Mouse (Mus musculus) hindbrain, embryonic 13.5 days (tissue): Measurements from ENCODE around the gene Mctp1. TPM values are rescaled to one million over a fixed set of nuclear protein-coding genes. Genes with fewer than 3 reads are reported as not detected.

Experiments used
- ATAC-seq: fragments of 200-750 bp; cut with Nextera tagmentation; 2 replicates; pipeline ENCODE4 v1.8.0; 2017; ENCODE audit warnings: moderate TSS enrichment; ENCODE audit not compliant: low FRiP score
- H3K27ac ChIP-seq: fragments of 300-500 bp; sonication (generic); 2 replicates; pipeline ENCODE4 v1.5.1; 2015; ENCODE audit warnings: inconsistent platforms, mild to moderate bottlenecking, moderate library complexity
- H3K27me3 ChIP-seq: fragments of 300-500 bp; sonication (generic); 2 replicates; pipeline ENCODE4 v1.6.1; 2015; ENCODE audit warnings: mild to moderate bottlenecking, inconsistent platforms
- H3K36me3 ChIP-seq: fragments of 300-500 bp; sonication (generic); 2 replicates; pipeline ENCODE4 v1.6.1; 2015; ENCODE audit warnings: mild to moderate bottlenecking, inconsistent platforms
- H3K4me1 ChIP-seq: fragments of 300-500 bp; sonication (generic); replicated peaks from 2 replicates; pipeline ENCODE4 v1.6.1; 2015; ENCODE audit warnings: inconsistent platforms
- H3K4me2 ChIP-seq: fragments of 300-500 bp; sonication (generic); 2 replicates; pipeline ENCODE4 v1.6.1; 2015; ENCODE audit warnings: inconsistent platforms, mild to moderate bottlenecking, moderate library complexity
- H3K4me3 ChIP-seq: fragments of 300-500 bp; sonication (generic); 2 replicates; pipeline ENCODE4 v1.5.1; 2015; ENCODE audit warnings: mild to moderate bottlenecking, inconsistent platforms
- H3K9ac ChIP-seq: fragments of 300-500 bp; sonication (generic); 2 replicates; pipeline ENCODE4 v1.6.1; 2015; ENCODE audit warnings: mild to moderate bottlenecking, inconsistent platforms
- H3K9me3 ChIP-seq: fragments of 300-500 bp; sonication (generic); 2 replicates; pipeline ENCODE4 v1.6.1; 2016; ENCODE audit warnings: inconsistent platforms
- WGBS: fragments of 180-500 bp; shearing (Covaris S2); methylation state at CpG from one replicate; pipeline ENCODE4 v1.1.7; 2015; 5-methylcytosine and 5-hydroxymethylcytosine counted together
- polyA plus RNA-seq: library from polyadenylated mRNA; unstranded; fragments of >200 nt; fragmentation: Nextera tagmentation; extraction: Ambion mirVana; gene quantifications from 2 replicates; pipeline ENCODE4 v1.2.1, GENCODE M21; 2015

Gene Mctp1
- polyA plus RNA-seq, 1 experiment from 2014 or later: 3.5 TPM

DNA sequence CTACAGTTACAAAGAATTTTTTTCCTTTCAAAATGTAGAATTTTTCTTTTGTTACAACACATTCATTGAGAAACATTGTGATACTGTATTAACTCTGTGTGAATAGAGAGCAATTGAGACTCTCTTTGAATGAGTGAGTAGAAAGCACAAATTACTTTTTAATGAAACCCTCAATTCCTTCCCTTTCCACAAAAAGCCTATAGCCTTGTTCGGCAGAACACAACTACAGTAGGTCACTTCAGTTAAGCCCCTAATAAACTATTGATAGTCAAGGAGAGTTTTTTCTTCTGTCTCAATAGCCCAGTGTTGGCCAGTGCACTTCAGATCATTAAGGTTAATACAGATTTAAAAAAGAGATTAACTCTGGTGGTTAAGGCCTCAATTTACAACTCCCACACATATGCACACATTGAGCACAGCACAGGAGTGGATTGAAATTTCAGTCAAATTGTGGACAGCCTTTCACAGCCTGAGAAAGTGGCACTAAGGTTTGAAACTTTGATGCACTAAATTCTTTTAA lies 424.6 kb downstream of the Mctp1 start:
- Histone ChIP-seq H3K9ac (no peak overlapping the region), H3K4me2 (no peak overlapping the region), H3K27ac (no peak overlapping the region), H3K4me1 (peaks cover 9% of the 10 kb centered on the region), H3K36me3 (no peaks in the 10 kb centered on the region), H3K9me3 (no peaks in the 10 kb centered on the region), H3K4me3 (no peak overlapping the region), H3K27me3 (no peaks in the 10 kb centered on the region)
- 26% methylated on average over 1 of the region's 1 CpGs for WGBS
- no peak for ATAC-seq

DNA sequence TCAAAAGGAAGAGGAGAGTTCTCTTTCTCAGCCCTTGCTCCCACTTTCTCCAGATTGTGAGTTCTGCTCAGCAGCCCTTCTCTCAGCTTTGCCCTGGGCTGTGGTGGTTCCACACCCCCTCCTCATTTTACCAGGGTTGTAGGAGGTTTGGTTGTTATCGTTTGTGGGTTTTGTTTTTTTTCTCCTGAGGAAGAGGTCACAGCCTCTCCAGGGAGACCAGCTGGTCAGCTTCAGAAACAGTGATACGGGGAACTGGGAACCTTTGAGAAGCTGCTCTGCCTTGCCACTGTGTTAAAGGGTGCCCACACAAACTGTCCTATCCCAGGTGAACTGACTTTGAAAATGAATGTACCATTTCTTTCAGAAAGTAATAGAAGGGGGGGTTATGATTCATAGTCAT lies 425.5 kb downstream of the Mctp1 start:
- H3K4me1 ChIP-seq: peaks cover 7% of the 10 kb centered on the region
- no peak overlapping the region for H3K9ac ChIP-seq
- no peaks in the 10 kb centered on the region for H3K27me3 ChIP-seq
- no peak for ATAC-seq
- H3K27ac ChIP-seq: no peak overlapping the region
- H3K4me3 ChIP-seq: no peak overlapping the region
- no peak overlapping the region for H3K4me2 ChIP-seq
- no peaks in the 10 kb centered on the region for H3K9me3 ChIP-seq
- no peaks in the 10 kb centered on the region for H3K36me3 ChIP-seq
- WGBS: 4% methylated on average over 2 of the region's 2 CpGs

DNA sequence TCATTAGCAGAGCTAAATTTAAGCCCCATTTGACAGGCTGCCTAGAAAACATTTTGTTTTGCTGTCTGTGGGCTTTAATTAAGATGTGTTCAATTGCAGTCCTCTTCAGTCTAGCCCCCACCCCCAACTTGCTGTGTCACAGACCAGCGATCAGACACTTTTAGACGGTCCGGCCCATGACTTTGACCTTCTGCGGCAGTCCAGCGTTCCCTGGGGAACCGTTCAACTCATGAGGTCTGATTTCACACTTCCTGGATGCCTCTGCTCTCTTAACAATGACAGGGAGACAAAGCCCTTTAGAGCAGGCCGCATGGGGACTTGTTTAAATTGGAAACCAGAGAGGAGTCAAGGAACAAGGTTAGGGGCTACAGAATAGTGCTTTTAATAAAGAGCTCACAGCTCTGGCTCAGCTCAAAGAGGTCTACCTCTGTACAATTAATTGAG lies 426.2 kb downstream of the Mctp1 start:
- Histone ChIP-seq H3K9me3 (no peaks in the 10 kb centered on the region), H3K9ac (no peak overlapping the region), H3K4me2 (peak overlapping the region; percentile 32; the same call in 1 of the 2 replicates), H3K4me1 (peaks cover 7% of the 10 kb centered on the region), H3K27me3 (no peaks in the 10 kb centered on the region), H3K4me3 (no peak overlapping the region), H3K36me3 (no peaks in the 10 kb centered on the region), H3K27ac (peak overlapping the region; percentile 31; the same call in 1 of the 2 replicates)
- ATAC-seq: peak; percentile 92
- 3% methylated on average over 7 of the region's 7 CpGs for WGBS

DNA sequence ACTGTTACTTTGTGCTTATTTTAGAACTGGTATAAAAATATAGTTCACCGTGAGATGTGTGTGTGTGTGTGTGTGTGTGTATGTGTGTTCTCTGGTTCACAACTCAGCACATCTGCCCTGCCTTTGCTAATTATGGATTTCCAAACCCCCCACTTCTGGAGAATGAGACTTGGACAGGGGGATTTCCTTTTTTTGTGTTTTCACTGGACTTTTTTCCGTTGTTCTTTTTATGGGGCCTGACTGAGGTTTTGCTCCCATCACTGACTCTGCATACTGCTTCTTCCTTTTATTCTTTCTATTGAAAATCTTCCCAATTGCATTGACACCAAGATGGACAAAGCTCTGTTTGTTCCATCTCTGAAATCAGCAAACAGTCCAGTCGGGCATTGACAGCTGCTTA lies 438.7 kb downstream of the Mctp1 start:
- no peak for ATAC-seq
- 34% methylated on average over 3 of the region's 3 CpGs for WGBS
- Histone ChIP-seq H3K9me3 (no peaks in the 10 kb centered on the region), H3K4me1 (peaks cover 6% of the 10 kb centered on the region), H3K9ac (no peak overlapping the region), H3K27me3 (no peaks in the 10 kb centered on the region), H3K36me3 (no peaks in the 10 kb centered on the region), H3K4me2 (no peak overlapping the region), H3K4me3 (no peak overlapping the region), H3K27ac (no peak overlapping the region)

DNA sequence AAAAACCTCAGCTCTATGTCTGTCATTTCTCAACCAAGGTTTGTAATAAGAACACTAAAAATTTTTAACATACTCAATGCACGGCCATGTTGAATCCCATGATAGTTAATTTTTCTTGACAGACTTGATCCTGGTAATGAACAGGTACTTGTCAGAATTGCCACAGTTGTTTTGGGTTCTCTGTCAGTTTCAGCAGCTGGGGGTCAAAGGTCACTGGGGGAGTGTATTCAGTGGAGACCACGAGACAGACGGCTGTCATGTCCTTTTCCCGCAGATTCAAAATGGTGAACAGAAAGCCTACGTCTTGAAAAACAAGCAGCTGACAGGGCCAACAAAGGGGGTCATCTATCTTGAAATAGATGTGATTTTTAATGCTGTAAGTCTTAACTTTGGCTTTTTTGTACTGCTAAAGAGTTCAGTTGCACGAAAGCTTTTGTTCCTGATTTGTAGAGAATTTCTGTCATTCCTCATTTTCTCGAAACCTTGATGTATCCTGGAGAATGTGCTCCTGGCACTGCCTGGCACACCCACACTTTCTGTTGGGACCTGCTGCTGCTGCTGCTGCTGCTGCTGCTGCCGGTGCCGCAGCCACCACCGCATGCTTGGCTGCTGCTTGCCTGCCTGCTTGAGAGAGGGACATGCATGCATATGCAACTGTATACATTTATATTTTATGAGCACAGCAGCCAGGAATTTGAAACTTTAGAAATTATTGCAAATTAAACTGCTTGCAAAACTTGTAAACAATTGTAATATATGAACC lies 440.8 kb downstream of the Mctp1 start:
- Histone ChIP-seq H3K4me2 (0 out of 2 replicates have a peak overlapping the region, but pooled peaks have one; percentile 13), H3K4me1 (peaks cover 6% of the 10 kb centered on the region), H3K9me3 (no peaks in the 10 kb centered on the region), H3K27ac (no peak overlapping the region), H3K4me3 (no peak overlapping the region), H3K36me3 (no peaks in the 10 kb centered on the region), H3K9ac (no peak overlapping the region), H3K27me3 (no peaks in the 10 kb centered on the region)
- 15% methylated on average over 10 of the region's 10 CpGs for WGBS
- ATAC-seq: peak; percentile 54; the same call in 1 of the 2 replicates

DNA sequence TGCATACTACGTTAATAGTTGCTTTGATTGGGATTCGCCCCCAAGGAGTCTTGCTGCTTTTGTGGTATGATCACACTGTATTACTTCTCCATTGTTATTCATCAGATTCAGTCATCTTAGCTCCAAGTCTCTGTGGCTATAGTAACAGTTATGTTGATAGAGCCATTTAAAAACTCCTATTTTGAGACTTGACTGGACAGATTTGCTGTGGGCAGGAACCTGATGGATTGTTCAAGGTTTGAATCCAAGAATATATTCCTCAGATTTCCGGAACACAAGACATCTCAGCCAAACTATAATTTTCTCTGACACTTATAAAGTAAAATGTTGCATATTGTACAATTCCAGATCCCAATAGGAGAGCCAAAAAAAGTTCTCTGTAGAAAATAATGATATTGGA lies 443.4 kb downstream of the Mctp1 start:
- WGBS: 69% methylated on average over 3 of the region's 3 CpGs
- Histone ChIP-seq H3K4me3 (no peak overlapping the region), H3K9me3 (no peaks in the 10 kb centered on the region)

DNA sequence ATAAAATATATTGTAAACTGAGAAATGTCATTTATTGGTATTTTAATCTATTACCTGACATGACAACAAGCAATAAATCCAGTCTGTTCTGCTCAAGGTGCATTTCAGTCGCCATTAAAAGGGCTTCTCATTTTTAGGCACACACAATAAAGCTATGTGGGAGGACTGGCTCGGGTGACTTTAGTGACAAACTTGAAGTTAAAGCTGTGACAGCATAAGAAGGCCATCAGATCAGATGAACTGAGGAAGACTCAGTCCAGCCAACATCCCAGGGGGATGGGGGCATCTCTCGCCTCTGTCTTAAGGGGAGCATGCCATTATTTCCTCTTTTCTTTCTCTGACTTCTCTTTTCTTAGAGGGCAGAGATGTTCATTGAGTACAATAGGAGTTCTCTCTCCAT lies 453.7 kb downstream of the Mctp1 start:
- H3K4me1 ChIP-seq: no peaks in the 10 kb centered on the region
- no peaks in the 10 kb centered on the region for H3K36me3 ChIP-seq
- H3K27ac ChIP-seq: no peak overlapping the region
- WGBS: 71% methylated on average over 3 of the region's 3 CpGs
- no peaks in the 10 kb centered on the region for H3K27me3 ChIP-seq
- no peak overlapping the region for H3K4me3 ChIP-seq
- ATAC-seq: no peak
- H3K4me2 ChIP-seq: no peak overlapping the region
- H3K9me3 ChIP-seq: no peaks in the 10 kb centered on the region
- no peak overlapping the region for H3K9ac ChIP-seq

More for the DNA sequence above, 443.4 kb downstream of the Mctp1 start:
- no peak overlapping the region for H3K4me2 ChIP-seq
- no peak overlapping the region for H3K9ac ChIP-seq
- H3K36me3 ChIP-seq: no peaks in the 10 kb centered on the region
- no peak overlapping the region for H3K27ac ChIP-seq
- no peaks in the 10 kb centered on the region for H3K27me3 ChIP-seq
- peaks cover 6% of the 10 kb centered on the region for H3K4me1 ChIP-seq
- no peak for ATAC-seq

DNA sequence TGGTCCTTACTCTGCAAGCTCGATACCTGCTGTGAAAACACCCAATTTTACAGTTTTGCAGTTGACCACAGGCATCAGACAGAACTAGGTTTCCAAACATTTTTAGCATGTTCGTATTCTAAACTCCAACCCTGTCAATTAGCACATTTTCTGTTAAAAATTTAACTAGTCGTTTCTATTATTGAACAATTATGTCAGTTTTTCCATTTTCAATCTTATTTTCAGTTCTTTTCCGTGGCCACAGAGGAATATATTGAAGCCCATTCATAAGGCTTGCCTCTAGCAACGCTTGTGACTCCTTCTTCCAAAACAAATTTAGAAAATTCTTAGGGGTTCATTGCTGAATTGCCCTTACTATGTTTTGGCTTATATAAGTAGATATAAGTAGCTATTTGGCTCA lies 456.4 kb downstream of the Mctp1 start:
- no peak for ATAC-seq
- H3K4me3 ChIP-seq: no peak overlapping the region
- WGBS: 82% methylated on average over 5 of the region's 5 CpGs
- no peak overlapping the region for H3K9ac ChIP-seq
- H3K4me1 ChIP-seq: 0 out of 2 replicates have a peak, but pooled peaks cover 3% of the 10 kb centered on the region
- no peak overlapping the region for H3K4me2 ChIP-seq
- H3K9me3 ChIP-seq: no peaks in the 10 kb centered on the region
- H3K27ac ChIP-seq: no peak overlapping the region
- H3K27me3 ChIP-seq: no peaks in the 10 kb centered on the region
- H3K36me3 ChIP-seq: no peaks in the 10 kb centered on the region

DNA sequence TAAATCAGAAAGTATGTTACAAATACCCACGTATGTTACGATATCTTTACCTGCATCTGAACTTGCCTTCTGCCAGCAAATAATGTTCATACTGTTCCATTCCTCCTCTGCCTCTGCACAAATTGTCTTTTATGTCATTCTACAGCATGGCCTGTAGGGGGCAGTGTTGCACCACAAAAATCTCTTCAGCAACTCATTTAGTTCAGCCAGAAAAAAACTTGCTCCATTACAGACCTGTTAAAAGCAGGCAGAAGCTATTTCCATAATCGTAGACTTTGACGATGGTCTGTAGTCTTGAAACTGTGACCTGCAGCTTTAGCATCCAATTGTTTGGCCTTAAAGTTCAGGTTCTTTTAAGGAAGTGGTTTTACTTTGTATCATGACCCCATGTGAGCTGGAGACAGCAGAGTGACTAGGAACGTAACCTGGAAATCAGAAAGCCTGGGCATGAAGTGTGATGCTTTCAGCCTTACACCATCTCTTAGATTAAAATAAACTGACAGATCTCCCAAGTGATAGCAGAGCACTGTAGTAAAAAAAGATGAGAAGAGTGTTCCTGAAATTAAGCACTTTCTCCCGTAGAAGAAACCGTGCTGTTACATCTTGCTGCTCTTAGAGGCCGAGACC lies 460.4 kb downstream of the Mctp1 start:
- no peaks in the 10 kb centered on the region for H3K27me3 ChIP-seq
- H3K4me1 ChIP-seq: 0 out of 2 replicates have a peak, but pooled peaks cover 3% of the 10 kb centered on the region
- no peak overlapping the region for H3K4me2 ChIP-seq
- no peak overlapping the region for H3K4me3 ChIP-seq
- no peaks in the 10 kb centered on the region for H3K9me3 ChIP-seq
- no peak overlapping the region for H3K27ac ChIP-seq
- no peak overlapping the region for H3K9ac ChIP-seq
- WGBS: 51% methylated on average over 8 of the region's 8 CpGs
- ATAC-seq: peak; percentile 52; the same call in 1 of the 2 replicates
- no peaks in the 10 kb centered on the region for H3K36me3 ChIP-seq

DNA sequence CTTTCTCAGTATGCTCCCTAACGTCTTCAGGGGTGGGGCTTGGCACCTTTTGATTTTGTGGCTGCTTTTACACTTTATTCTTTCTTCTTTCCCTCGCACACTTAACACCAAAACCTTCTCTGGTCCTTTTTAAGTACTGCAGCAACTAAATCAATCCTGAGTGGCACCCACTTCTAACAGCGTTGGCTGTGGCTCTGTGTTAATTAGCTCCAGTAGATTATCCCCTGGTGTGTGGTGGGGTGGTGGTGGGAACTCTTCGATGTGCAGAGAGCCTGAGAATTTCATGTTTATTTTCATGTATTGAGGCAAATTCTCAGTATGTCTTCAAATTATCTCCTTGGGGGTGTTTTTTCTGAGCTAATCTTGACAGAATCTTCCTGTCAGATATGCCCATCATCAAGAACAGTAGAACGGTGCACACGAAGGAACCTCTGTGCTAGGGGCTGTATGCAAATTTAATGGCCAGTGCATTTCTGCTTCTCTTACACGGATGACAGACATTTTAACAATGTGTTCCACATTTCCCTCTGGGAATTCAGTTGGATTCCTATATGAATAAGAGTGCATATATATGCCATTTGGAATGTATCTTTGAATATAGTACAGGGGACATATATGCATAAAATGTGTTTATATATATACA lies 466.2 kb downstream of the Mctp1 start:
- ATAC-seq: no peak
- Histone ChIP-seq H3K27ac (no peak overlapping the region), H3K9me3 (no peaks in the 10 kb centered on the region), H3K9ac (no peak overlapping the region), H3K4me1 (peaks cover 6% of the 10 kb centered on the region; the same call in 1 of the 2 replicates), H3K4me2 (no peak overlapping the region), H3K4me3 (no peak overlapping the region), H3K27me3 (no peaks in the 10 kb centered on the region), H3K36me3 (no peaks in the 10 kb centered on the region)
- WGBS: 35% methylated on average over 7 of the region's 7 CpGs

DNA sequence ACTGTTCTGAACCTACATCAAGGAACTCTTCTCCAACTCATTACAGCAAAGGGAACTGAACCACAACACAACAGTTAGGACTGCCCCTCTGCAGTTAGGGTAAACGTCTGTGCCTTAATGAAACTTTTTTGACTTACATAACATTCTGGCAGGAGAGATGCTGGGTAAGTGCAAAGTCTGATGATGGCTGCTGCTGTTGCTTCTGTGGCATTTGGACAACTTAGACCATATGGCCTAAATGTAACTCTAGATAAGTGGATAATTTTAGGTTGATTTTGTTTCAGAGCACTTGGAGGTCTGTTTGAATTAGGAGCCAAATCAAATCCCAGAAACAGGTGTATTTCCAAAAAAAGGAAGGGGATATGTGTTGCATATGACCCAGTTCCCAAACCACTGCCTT lies 470.0 kb downstream of the Mctp1 start:
- Histone ChIP-seq H3K9me3 (no peaks in the 10 kb centered on the region), H3K36me3 (no peaks in the 10 kb centered on the region), H3K27ac (no peak overlapping the region), H3K4me2 (no peak overlapping the region), H3K27me3 (no peaks in the 10 kb centered on the region), H3K9ac (no peak overlapping the region), H3K4me1 (peaks cover 9% of the 10 kb centered on the region), H3K4me3 (no peak overlapping the region)
- ATAC-seq: no peak
- 74% methylated on average over 1 of the region's 1 CpGs for WGBS

DNA sequence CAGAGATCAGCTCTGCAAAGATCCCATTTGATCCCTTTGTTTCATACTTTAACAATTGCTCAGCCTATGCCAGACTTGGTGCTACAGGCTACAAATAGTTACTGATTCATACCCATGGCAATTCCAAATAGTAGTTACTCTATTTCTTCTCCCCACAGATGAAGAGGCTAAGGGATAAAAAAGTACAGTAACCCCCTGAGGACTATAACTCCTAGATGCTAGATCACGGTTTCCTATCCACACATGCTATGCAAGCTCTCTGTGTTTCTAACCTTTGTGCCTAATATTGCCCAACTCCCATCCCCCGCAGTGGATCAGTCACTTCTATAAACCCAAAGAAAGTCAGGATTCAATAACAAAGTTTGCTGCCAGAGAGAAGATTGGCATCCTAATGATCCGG lies 470.7 kb downstream of the Mctp1 start:
- H3K36me3 ChIP-seq: no peaks in the 10 kb centered on the region
- no peak overlapping the region for H3K27ac ChIP-seq
- WGBS: 80% methylated on average over 3 of the region's 3 CpGs
- H3K9ac ChIP-seq: no peak overlapping the region
- H3K4me1 ChIP-seq: peaks cover 9% of the 10 kb centered on the region
- H3K4me3 ChIP-seq: no peak overlapping the region
- no peaks in the 10 kb centered on the region for H3K27me3 ChIP-seq
- no peak overlapping the region for H3K4me2 ChIP-seq
- ATAC-seq: no peak
- no peaks in the 10 kb centered on the region for H3K9me3 ChIP-seq
